Mouse (Mus musculus): Measurements from ENCODE around the gene Pde1a. TPM values are rescaled to one million over a fixed set of nuclear protein-coding genes. Genes with fewer than 3 reads are reported as not detected.
A peak's percentile ranks its signal among the peaks of the same experiment; 100 is the strongest.

Gene Pde1a
- total RNA-seq (2015) (0.25 TPM in 1 of 2 replicates, not detected in the other), total RNA-seq (2017) (0.15 TPM in 1 of 2 replicates, not detected in the other)

- ATAC-seq (ENCODE audit: poor library complexity, severe bottlenecking): no peak
Measured at GRCm38 (mm10) chr2:80128861-80129698, at the start of gene Pde1a. Gene Pde1a (minus strand): TSS chr2:80129458.

GRCm38 (mm10) chr2:80178608-80179280, 49.5 kb upstream of the Pde1a start:
- no peak for ATAC-seq (ENCODE audit: poor library complexity, severe bottlenecking)

- ATAC-seq (ENCODE audit: poor library complexity, severe bottlenecking): no peak
Measured at GRCm38 (mm10) chr2:80178154-80178553, 48.9 kb upstream of the Pde1a start.

GRCm38 (mm10) chr2:80168103-80168502, 38.8 kb upstream of the Pde1a start:
- ATAC-seq (ENCODE audit: poor library complexity, severe bottlenecking): peak; percentile 98

GRCm38 (mm10) chr2:80158784-80159183, 29.5 kb upstream of the Pde1a start:
- peak; percentile 97 for ATAC-seq (ENCODE audit: poor library complexity, severe bottlenecking)

GRCm38 (mm10) chr2:80158196-80158595, 28.9 kb upstream of the Pde1a start:
- no peak for ATAC-seq (ENCODE audit: poor library complexity, severe bottlenecking)

GRCm38 (mm10) chr2:80150019-80150418, 20.8 kb upstream of the Pde1a start:
- ATAC-seq (ENCODE audit: poor library complexity, severe bottlenecking): peak; percentile 77

GRCm38 (mm10) chr2:80149332-80149731, 20.1 kb upstream of the Pde1a start:
- ATAC-seq (ENCODE audit: poor library complexity, severe bottlenecking): no peak

- no peak for ATAC-seq (ENCODE audit: poor library complexity, severe bottlenecking)
Measured at GRCm38 (mm10) chr2:80135076-80135475, 5.8 kb upstream of the Pde1a start.

- ATAC-seq (ENCODE audit: poor library complexity, severe bottlenecking): peak; percentile 77
Measured at GRCm38 (mm10) chr2:80132677-80133076, 3.4 kb upstream of the Pde1a start.

GRCm38 (mm10) chr2:80126663-80127062, 2.6 kb downstream of the Pde1a start:
- ATAC-seq (ENCODE audit: poor library complexity, severe bottlenecking): no peak

- peak; percentile 41; the same call in 1 of the 2 replicates for ATAC-seq (ENCODE audit: poor library complexity, severe bottlenecking)
Measured at GRCm38 (mm10) chr2:80086891-80087290, 42.4 kb downstream of the Pde1a start.

GRCm38 (mm10) chr2:80080090-80080821, 49.0 kb downstream of the Pde1a start:
- ATAC-seq (ENCODE audit: poor library complexity, severe bottlenecking): peak; percentile 80

GRCm38 (mm10) chr2:80079618-80080017, 49.6 kb downstream of the Pde1a start:
- peak; percentile 30 for ATAC-seq (ENCODE audit: poor library complexity, severe bottlenecking)

GRCm38 (mm10) chr2:80076323-80076722, 52.9 kb downstream of the Pde1a start:
- no peak for ATAC-seq (ENCODE audit: poor library complexity, severe bottlenecking)

GRCm38 (mm10) chr2:80074531-80074930, 54.7 kb downstream of the Pde1a start:
- no peak for ATAC-seq (ENCODE audit: poor library complexity, severe bottlenecking)

- ATAC-seq (ENCODE audit: poor library complexity, severe bottlenecking): no peak
Measured at GRCm38 (mm10) chr2:80074046-80074445, 55.2 kb downstream of the Pde1a start.

GRCm38 (mm10) chr2:80073426-80073825, 55.8 kb downstream of the Pde1a start:
- ATAC-seq (ENCODE audit: poor library complexity, severe bottlenecking): no peak

- no peak for ATAC-seq (ENCODE audit: poor library complexity, severe bottlenecking)
Measured at GRCm38 (mm10) chr2:80069745-80070144, 59.5 kb downstream of the Pde1a start.

GRCm38 (mm10) chr2:80066449-80066848, 62.8 kb downstream of the Pde1a start:
- ATAC-seq (ENCODE audit: poor library complexity, severe bottlenecking): no peak

- ATAC-seq (ENCODE audit: poor library complexity, severe bottlenecking): no peak
Measured at GRCm38 (mm10) chr2:80056062-80056461, 73.2 kb downstream of the Pde1a start.

All from megakaryocyte, adult 5-6 weeks (primary cell).